Mouse (Mus musculus) ES-Bruce4 (cell line): ENCODE data around the gene Cpt1a. TPM values are rescaled to one million over a fixed set of nuclear protein-coding genes. Genes with fewer than 3 reads are reported as not detected.

ENCODE experiments used
- H3K27ac ChIP-seq: 2 replicates; pipeline ENCODE4 v1.5.1; 2012; ENCODE audit warnings: low read length, inconsistent platforms; ENCODE audit not compliant: insufficient read depth
- H3K27me3 ChIP-seq: 2 replicates; pipeline ENCODE4 v1.6.1; 2012; ENCODE audit warnings: mild to moderate bottlenecking, low read length, inconsistent platforms; ENCODE audit not compliant: control insufficient read depth, poor library complexity, insufficient read depth, severe bottlenecking
- H3K36me3 ChIP-seq: 2 replicates; pipeline ENCODE4 v1.6.1; 2012; ENCODE audit warnings: inconsistent platforms, mild to moderate bottlenecking, low read length, moderate library complexity; ENCODE audit not compliant: control insufficient read depth, poor library complexity, insufficient read depth, severe bottlenecking
- H3K4me1 ChIP-seq: one replicate; pipeline ENCODE4 v1.8.1; 2011; ENCODE audit warnings: low read length; ENCODE audit not compliant: control insufficient read depth, insufficient read depth
- H3K4me3 ChIP-seq: 2 replicates; pipeline ENCODE4 v1.5.1; 2011; ENCODE audit warnings: low read depth, mild to moderate bottlenecking, low read length
- H3K9ac ChIP-seq: 2 replicates; pipeline ENCODE4 v1.6.1; 2012; ENCODE audit warnings: low read depth, mild to moderate bottlenecking, inconsistent platforms; ENCODE audit not compliant: poor library complexity, severe bottlenecking
- H3K9me3 ChIP-seq: replicated peaks from 2 replicates; pipeline ENCODE4 v1.6.1; 2012; ENCODE audit warnings: mild to moderate bottlenecking, low read length, inconsistent platforms; ENCODE audit not compliant: control insufficient read depth, poor library complexity, insufficient read depth, severe bottlenecking
- CTCF ChIP-seq: IDR thresholded peaks from one replicate; pipeline ENCODE4 v1.8.1; 2011; ENCODE audit warnings: low read depth, low read length
- EP300 ChIP-seq: IDR thresholded peaks from 2 replicates; pipeline ENCODE4 v1.6.1; 2011; ENCODE audit warnings: low read depth, low read length; ENCODE audit not compliant: insufficient read depth
- POLR2A ChIP-seq: IDR thresholded peaks from one replicate; pipeline ENCODE4 v1.8.1; 2011; ENCODE audit warnings: low read length; ENCODE audit not compliant: insufficient read depth
- polyA plus RNA-seq: library from polyadenylated mRNA; stranded (reverse); fragments of >200 nt; gene quantifications from 2 replicates; pipeline ENCODE4 v1.2.4, GENCODE M21; 2011; ENCODE audit warnings: low read depth; ENCODE audit not compliant: missing spikeins, insufficient read depth, insufficient read length

The Cpt1a gene
- polyA plus RNA-seq, 1 experiment = 27.2 TPM

GRCm38 (mm10) chr19:3356516-3356915 is 34.4 kb downstream of the Cpt1a start:
- H3K9me3 ChIP-seq = no peaks in the 10 kb centered on the region
- no peak for TF ChIP-seq CTCF
- no peak for TF ChIP-seq POLR2A
- no peak for TF ChIP-seq EP300
- H3K9ac ChIP-seq = no peak overlapping the region
- H3K4me1 ChIP-seq = no peaks in the 10 kb centered on the region
- 0 out of 2 replicates have a peak, but pooled peaks cover 2% of the 10 kb centered on the region for H3K36me3 ChIP-seq
- H3K27ac ChIP-seq = no peak overlapping the region
- H3K4me3 ChIP-seq = no peak overlapping the region
- H3K27me3 ChIP-seq = no peaks in the 10 kb centered on the region

- H3K4me1 ChIP-seq = no peaks in the 10 kb centered on the region
- H3K27me3 ChIP-seq = no peaks in the 10 kb centered on the region
- H3K4me3 ChIP-seq = no peak overlapping the region
- TF ChIP-seq EP300 (no peak), POLR2A (no peak), CTCF (peak; percentile 47)
- no peak overlapping the region for H3K27ac ChIP-seq
- H3K9me3 ChIP-seq = no peaks in the 10 kb centered on the region
- H3K36me3 ChIP-seq = 0 out of 2 replicates have a peak, but pooled peaks cover 2% of the 10 kb centered on the region
- no peak overlapping the region for H3K9ac ChIP-seq
Measured at GRCm38 (mm10) chr19:3357620-3358019, 35.5 kb downstream of the Cpt1a start.

GRCm38 (mm10) chr19:3359841-3360588 is 37.9 kb downstream of the Cpt1a start:
- Histone ChIP-seq H3K9ac (no peak overlapping the region), H3K9me3 (no peaks in the 10 kb centered on the region), H3K36me3 (0 out of 2 replicates have a peak, but pooled peaks cover 2% of the 10 kb centered on the region), H3K4me3 (no peak overlapping the region), H3K27ac (no peak overlapping the region), H3K4me1 (no peaks in the 10 kb centered on the region), H3K27me3 (no peaks in the 10 kb centered on the region)
- TF ChIP-seq EP300 (no peak), POLR2A (no peak), CTCF (no peak)

- H3K9ac ChIP-seq = no peak overlapping the region
- no peak overlapping the region for H3K27ac ChIP-seq
- peaks cover 6% of the 10 kb centered on the region; the same call in 1 of the 2 replicates for H3K36me3 ChIP-seq
- no peak overlapping the region for H3K4me3 ChIP-seq
- TF ChIP-seq CTCF (no peak), POLR2A (no peak), EP300 (no peak)
- H3K4me1 ChIP-seq = no peaks in the 10 kb centered on the region
- H3K27me3 ChIP-seq = no peaks in the 10 kb centered on the region
- H3K9me3 ChIP-seq = no peaks in the 10 kb centered on the region
Measured at GRCm38 (mm10) chr19:3363510-3363909, 41.4 kb downstream of the Cpt1a start.

GRCm38 (mm10) chr19:3365089-3365488 is 43.0 kb downstream of the Cpt1a start:
- Histone ChIP-seq H3K4me1 (no peaks in the 10 kb centered on the region), H3K27me3 (no peaks in the 10 kb centered on the region), H3K36me3 (peaks cover 5% of the 10 kb centered on the region; the same call in 1 of the 2 replicates), H3K4me3 (no peak overlapping the region), H3K9me3 (no peaks in the 10 kb centered on the region), H3K9ac (no peak overlapping the region), H3K27ac (no peak overlapping the region)
- TF ChIP-seq EP300 (no peak), CTCF (no peak)

- Histone ChIP-seq H3K9me3 (no peaks in the 10 kb centered on the region), H3K4me1 (no peaks in the 10 kb centered on the region), H3K4me3 (no peak overlapping the region), H3K27ac (no peak overlapping the region), H3K36me3 (peaks cover 5% of the 10 kb centered on the region; the same call in 1 of the 2 replicates), H3K27me3 (no peaks in the 10 kb centered on the region), H3K9ac (no peak overlapping the region)
- peak; percentile 21 for TF ChIP-seq CTCF
- TF ChIP-seq EP300 = no peak
- TF ChIP-seq POLR2A = no peak
Measured at GRCm38 (mm10) chr19:3368276-3368675, 46.1 kb downstream of the Cpt1a start.
